Mouse (Mus musculus) erythroblast, adult 5-6 weeks (primary cell): ENCODE data around the gene Gm13101. TPM values are rescaled to one million over a fixed set of nuclear protein-coding genes. Genes with fewer than 3 reads are reported as not detected.
"Not testable (repeated sequence)": the region's sequence is repeated elsewhere in the genome, so short reads cannot be mapped to it uniquely, and the experiment has no call there.

Experiments
- ATAC-seq: replicated peaks from 2 replicates; pipeline ENCODE4 v1.8.0; 2016; ENCODE audit warnings: moderate number of reproducible peaks, mild to moderate bottlenecking, moderate TSS enrichment, inconsistent platforms; ENCODE audit not compliant: poor library complexity, low FRiP score, severe bottlenecking
- total RNA-seq, 2 experiments: library from RNA; stranded (forward) in 1 of 2; stranded (reverse) in 1 of 2; fragments of 150-400 nt in 1 of 2; fragments of 200-764, 138-1000 nt in 1 of 2; gene quantifications; 2 replicates each; pipeline versions ENCODE4 v1.2.3 to v1.2.4; 2015 to 2017; ENCODE audit warnings: low replicate concordance in 2 of 2

Gene Gm13101
- total RNA-seq (2015; ENCODE audit: low replicate concordance) (not detected in 2 replicates), total RNA-seq (2017; ENCODE audit: low replicate concordance) (not detected in 2 replicates)

DNA sequence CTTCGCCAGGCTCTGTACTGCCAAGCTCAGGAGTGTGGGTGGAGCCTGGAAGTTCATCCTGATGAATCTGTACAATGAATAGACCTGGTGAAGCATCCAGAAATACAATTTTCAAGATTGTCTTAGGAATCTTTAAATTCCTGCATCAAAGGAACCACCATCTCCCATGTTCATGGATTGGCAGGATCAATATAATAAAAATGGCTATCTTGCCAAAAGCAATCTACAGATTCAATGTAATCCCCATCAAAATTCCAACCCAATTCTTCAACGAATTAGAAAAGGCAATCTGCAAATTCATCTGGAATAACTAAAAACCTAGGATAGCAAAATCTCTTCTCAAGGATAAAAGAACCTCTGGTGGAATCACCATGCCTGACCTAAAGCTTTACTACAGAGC is at the start of gene Gm13101:
TSS of gene Gm13101 (minus strand) at position 101 of the 400 bp plus-strand sequence.
- not testable (repeated sequence) for ATAC-seq

GRCm38 (mm10) chr4:143994269-143994668 is 27.5 kb upstream of the Gm13101 start, which contains the start of gene Pramef17:
TSS of gene Pramef17 (minus strand) at chr4:143994369.
- ATAC-seq, result not testable (repeated sequence)

DNA sequence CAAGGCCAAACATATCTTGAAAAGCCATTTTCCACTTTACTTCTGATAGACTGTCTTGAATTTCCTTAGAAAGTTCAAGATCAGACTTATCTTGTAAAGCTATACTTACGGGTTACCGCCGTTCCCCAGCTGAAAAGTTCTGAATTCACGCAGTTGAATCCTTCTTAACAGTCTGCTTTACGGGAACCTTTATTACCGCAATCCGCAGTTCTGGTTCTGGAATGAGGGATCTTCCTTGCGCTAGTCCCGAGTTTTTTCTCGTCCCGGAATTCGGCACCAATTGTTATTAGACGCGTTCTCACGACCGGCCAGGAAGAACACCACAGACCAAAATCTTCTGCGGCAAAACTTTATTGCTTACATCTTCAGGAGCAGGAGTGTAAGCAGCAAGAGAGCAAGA is 21.4 kb upstream of the Gm13101 start:
- not testable (repeated sequence) for ATAC-seq

DNA sequence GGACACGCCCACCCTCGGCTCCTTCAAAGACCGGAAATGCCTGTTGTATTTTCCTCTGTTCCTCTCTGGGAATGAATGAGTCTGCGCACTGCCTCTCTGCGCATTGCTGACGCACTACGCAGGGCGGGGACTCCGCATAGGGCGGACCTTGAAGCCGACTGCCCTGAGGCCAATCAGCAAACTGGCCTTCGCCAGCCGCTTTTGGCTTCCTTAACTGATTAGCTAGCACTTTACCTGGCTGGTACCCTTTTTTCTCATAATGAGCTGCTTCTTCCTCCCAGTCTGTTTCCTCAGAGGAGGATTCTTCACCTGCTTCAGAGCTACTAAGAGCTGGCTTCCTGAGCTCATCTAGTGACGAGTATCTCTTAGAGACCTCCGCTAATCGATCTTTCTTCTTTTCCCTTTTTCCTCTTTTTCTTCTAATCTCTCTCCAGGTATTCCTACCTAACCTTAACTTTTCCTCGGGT is 20.8 kb upstream of the Gm13101 start:
- not testable (repeated sequence) for ATAC-seq

DNA sequence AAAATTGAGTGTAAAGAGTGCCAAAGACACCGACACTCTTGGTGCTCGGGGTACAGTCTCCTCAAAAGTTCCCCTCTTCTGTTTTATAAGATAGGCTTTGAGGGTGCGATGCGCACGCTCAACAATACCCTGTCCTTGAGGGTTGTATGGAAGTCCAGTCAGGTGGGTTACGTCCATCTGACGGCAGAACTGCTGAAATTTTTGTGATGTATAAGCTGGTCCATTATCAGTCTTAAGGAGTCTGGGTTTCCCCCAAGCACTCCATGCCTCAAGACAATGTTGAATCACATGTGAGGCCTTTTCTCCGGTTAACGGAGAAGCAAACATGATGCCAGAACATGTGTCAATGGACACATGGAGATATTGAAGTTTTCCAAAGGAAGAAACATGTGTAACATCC is 19.0 kb upstream of the Gm13101 start:
- ATAC-seq, result not testable (repeated sequence)

DNA sequence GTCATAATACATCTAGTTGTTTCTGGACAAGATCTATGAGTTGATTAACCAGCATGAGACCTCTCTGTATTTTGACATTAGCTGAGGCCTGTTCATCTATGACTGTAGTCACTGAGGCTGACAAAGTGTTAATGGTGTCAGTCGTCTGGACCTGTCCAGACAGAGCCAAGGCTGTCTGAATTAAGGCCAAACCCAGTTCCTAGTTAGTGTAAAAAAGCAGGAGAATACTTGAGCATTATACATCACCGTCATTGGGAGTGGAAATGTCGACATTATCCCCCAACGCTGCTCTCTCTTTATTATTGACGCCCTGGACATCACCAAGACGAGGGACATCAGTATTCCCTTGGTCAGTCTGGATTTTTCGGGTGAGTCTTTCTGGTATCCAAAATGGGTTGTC is 18.4 kb upstream of the Gm13101 start:
- not testable (repeated sequence) for ATAC-seq

- not testable (repeated sequence) for ATAC-seq
Observed at GRCm38 (mm10) chr4:143983446-143983845, 16.7 kb upstream of the Gm13101 start.

GRCm38 (mm10) chr4:143950916-143951315 is 15.8 kb downstream of the Gm13101 start, which contains the start of gene Pramef25:
TSS of gene Pramef25 (minus strand) at chr4:143951016.
- not testable (repeated sequence) for ATAC-seq

Other genes starting within 250 kb of the Gm13101 start
- not detected in 2 replicates for gene Gm13078, start 247.5 kb downstream of the Gm13101 start, total RNA-seq (2015; ENCODE audit: low replicate concordance)
- gene Gm13078, start 247.5 kb downstream of the Gm13101 start, total RNA-seq (2017; ENCODE audit: low replicate concordance), result not detected in 2 replicates
- not detected in 2 replicates for gene Gm13023, start 177.6 kb downstream of the Gm13101 start, total RNA-seq (2015; ENCODE audit: low replicate concordance)
- not detected in 2 replicates for gene Gm13023, start 177.6 kb downstream of the Gm13101 start, total RNA-seq (2017; ENCODE audit: low replicate concordance)
- gene Gm13084, start 150.9 kb downstream of the Gm13101 start, total RNA-seq (2015; ENCODE audit: low replicate concordance), result not detected in 2 replicates
- not detected in 2 replicates for gene Gm13084, start 150.9 kb downstream of the Gm13101 start, total RNA-seq (2017; ENCODE audit: low replicate concordance)
- gene Gm13103, start 120.5 kb downstream of the Gm13101 start, total RNA-seq (2015; ENCODE audit: low replicate concordance), result not detected in 2 replicates
- gene Gm13103, start 120.5 kb downstream of the Gm13101 start, total RNA-seq (2017; ENCODE audit: low replicate concordance), result not detected in 2 replicates
- not detected in 2 replicates for gene Pramef6, start 66.6 kb downstream of the Gm13101 start, total RNA-seq (2015; ENCODE audit: low replicate concordance)
- not detected in 2 replicates for gene Pramef6, start 66.6 kb downstream of the Gm13101 start, total RNA-seq (2017; ENCODE audit: low replicate concordance)
- gene Pramef25, start 15.9 kb downstream of the Gm13101 start, total RNA-seq (2015; ENCODE audit: low replicate concordance), result not detected in 2 replicates
- gene Pramef25, start 15.9 kb downstream of the Gm13101 start, total RNA-seq (2017; ENCODE audit: low replicate concordance), result not detected in 2 replicates
- not detected in 2 replicates for gene Pramef17, start 27.4 kb upstream of the Gm13101 start, total RNA-seq (2015; ENCODE audit: low replicate concordance)
- not detected in 2 replicates for gene Pramef17, start 27.4 kb upstream of the Gm13101 start, total RNA-seq (2017; ENCODE audit: low replicate concordance)
- not detected in 2 replicates for gene Pramel4, start 92.2 kb upstream of the Gm13101 start, total RNA-seq (2015; ENCODE audit: low replicate concordance)
- gene Pramel4, start 92.2 kb upstream of the Gm13101 start, total RNA-seq (2017; ENCODE audit: low replicate concordance), result not detected in 2 replicates
- gene Gm13102, start 139.5 kb upstream of the Gm13101 start, total RNA-seq (2015; ENCODE audit: low replicate concordance), result not detected in 2 replicates
- not detected in 2 replicates for gene Gm13102, start 139.5 kb upstream of the Gm13101 start, total RNA-seq (2017; ENCODE audit: low replicate concordance)
- not detected in 2 replicates for gene Oog3, start 195.7 kb upstream of the Gm13101 start, total RNA-seq (2015; ENCODE audit: low replicate concordance)
- not detected in 2 replicates for gene Oog3, start 195.7 kb upstream of the Gm13101 start, total RNA-seq (2017; ENCODE audit: low replicate concordance)
- gene Oog2, start 223.8 kb upstream of the Gm13101 start, total RNA-seq (2015; ENCODE audit: low replicate concordance), result not detected in 2 replicates
- not detected in 2 replicates for gene Oog2, start 223.8 kb upstream of the Gm13101 start, total RNA-seq (2017; ENCODE audit: low replicate concordance)
- not detected in 2 replicates for gene C87977, start 246.4 kb upstream of the Gm13101 start, total RNA-seq (2015; ENCODE audit: low replicate concordance)
- not detected in 2 replicates for gene C87977, start 246.4 kb upstream of the Gm13101 start, total RNA-seq (2017; ENCODE audit: low replicate concordance)